Mouse (Mus musculus) forelimb bud, embryonic 11.5 days (tissue): ENCODE data around the gene AI837181.

Experiments used
- DNase-seq: peaks from one replicate; pipeline ENCODE4 v3.0.0-alpha.2; 2012; ENCODE audit warnings: low read depth, low spot score

The AI837181 gene

GRCm38 (mm10) chr19:5414534-5414957, 10.4 kb upstream of the AI837181 start:
- no peak for DNase-seq

GRCm38 (mm10) chr19:5418750-5419466, 6.0 kb upstream of the AI837181 start:
- DNase-seq = no peak

- DNase-seq = no peak
These were observed 5.3 kb upstream of the AI837181 start for GRCm38 (mm10) chr19:5419630-5420029.

- no peak for DNase-seq
These were observed 4.4 kb upstream of the AI837181 start for GRCm38 (mm10) chr19:5420579-5420978.

- no peak for DNase-seq
These were observed 3.2 kb upstream of the AI837181 start for GRCm38 (mm10) chr19:5421784-5422183.

GRCm38 (mm10) chr19:5422267-5422666, 2.7 kb upstream of the AI837181 start:
- no peak for DNase-seq

- no peak for DNase-seq
These were observed 2.0 kb upstream of the AI837181 start for GRCm38 (mm10) chr19:5422895-5423443.

- DNase-seq = no peak
These were observed 1.4 kb upstream of the AI837181 start for GRCm38 (mm10) chr19:5423561-5423960.

GRCm38 (mm10) chr19:5424092-5424781, 707 bp upstream of the AI837181 start:
- peak; percentile 44 for DNase-seq

GRCm38 (mm10) chr19:5425906-5426565, 1.1 kb downstream of the AI837181 start:
- DNase-seq = no peak

GRCm38 (mm10) chr19:5426640-5427290, 1.8 kb downstream of the AI837181 start:
- DNase-seq = no peak

- DNase-seq = peak; percentile 49
These were observed 3.1 kb downstream of the AI837181 start for GRCm38 (mm10) chr19:5428083-5428482.

- DNase-seq = no peak
These were observed 4.3 kb downstream of the AI837181 start for GRCm38 (mm10) chr19:5429219-5429618.

- DNase-seq = no peak
These were observed 4.9 kb downstream of the AI837181 start for GRCm38 (mm10) chr19:5429806-5430205.

GRCm38 (mm10) chr19:5430408-5430807, 5.5 kb downstream of the AI837181 start:
- no peak for DNase-seq

GRCm38 (mm10) chr19:5431911-5432464, 7.0 kb downstream of the AI837181 start:
- DNase-seq = no peak

GRCm38 (mm10) chr19:5432992-5433852, 8.3 kb downstream of the AI837181 start:
- DNase-seq = peak; percentile 42

GRCm38 (mm10) chr19:5433951-5434350, 9.0 kb downstream of the AI837181 start:
- DNase-seq = no peak

GRCm38 (mm10) chr19:5444371-5444908, 19.5 kb downstream of the AI837181 start:
- no peak for DNase-seq

GRCm38 (mm10) chr19:5444954-5445353, 20.0 kb downstream of the AI837181 start:
- no peak for DNase-seq
